Mouse (Mus musculus): ENCODE data around the gene 4930426L09Rik.

4930426L09Rik gene

DNA sequence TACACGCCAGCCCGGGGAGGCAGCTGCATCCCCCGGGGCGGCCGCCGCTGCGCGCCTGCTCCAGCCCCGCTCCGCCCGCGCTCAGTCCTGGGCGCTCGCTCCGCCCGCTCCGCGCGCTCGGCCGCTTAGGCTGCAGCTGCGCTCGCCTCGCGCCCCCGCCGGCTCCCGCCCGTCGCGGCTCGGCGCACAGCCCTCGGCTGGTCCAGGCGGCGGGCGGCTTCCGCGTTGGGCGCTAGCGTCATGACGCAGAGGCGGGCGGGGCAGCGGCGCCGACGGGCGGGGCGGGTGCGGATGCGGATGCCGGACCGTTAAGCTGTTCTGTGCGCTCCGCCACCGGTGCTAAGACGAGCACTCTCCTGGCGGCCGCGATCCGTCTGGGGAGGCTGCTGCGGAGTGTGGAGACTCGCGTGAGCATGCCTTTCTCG, at the start of gene 4930426L09Rik, which contains the start of gene Pip4k2a:
Gene 4930426L09Rik (plus strand): TSS at position 290 of the 425 bp plus-strand sequence.
Gene Pip4k2a (minus strand): TSS at position 73 of the 425 bp plus-strand sequence.
- peak; percentile 93 for DNase-seq (ENCODE audit: low spot score)

DNA sequence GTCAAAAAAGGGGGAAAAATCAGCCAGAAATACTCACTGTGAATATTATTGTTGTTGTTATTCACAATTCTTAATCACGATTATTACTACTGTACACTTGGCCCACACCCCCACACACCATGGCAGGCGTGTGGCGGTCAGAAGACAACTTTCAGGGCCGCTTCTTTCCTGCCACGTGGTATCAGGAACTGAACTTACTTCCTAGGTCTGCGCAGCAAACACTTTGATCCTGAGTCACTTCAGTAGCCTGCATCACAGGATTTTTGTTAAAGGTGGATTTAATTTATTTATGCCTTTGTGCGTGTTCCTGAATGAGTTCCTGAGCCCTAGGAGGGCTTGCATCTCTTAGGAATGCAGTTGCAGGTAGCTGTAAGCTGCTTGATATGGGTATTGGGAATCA, 49.4 kb upstream of the 4930426L09Rik start:
- DNase-seq (ENCODE audit: low spot score) = no peak

DNA sequence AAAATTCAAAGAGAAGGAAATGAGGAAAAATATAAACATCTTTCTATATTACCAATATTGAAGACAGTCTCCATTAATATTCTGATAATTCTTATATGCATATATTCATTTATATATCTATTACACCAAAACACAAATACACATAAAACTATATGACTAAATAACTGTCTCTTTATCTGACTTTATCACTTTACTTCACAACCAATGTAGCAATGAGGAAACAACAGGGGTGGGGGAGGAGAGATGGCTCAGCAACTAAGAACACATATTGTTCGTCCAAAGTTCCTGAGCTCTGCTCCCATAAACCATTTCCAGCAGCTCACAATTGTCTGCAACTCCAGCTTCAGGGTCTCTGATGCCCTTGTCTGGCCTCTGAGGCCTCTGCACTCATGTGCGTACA, 47.4 kb upstream of the 4930426L09Rik start:
- no peak for DNase-seq (ENCODE audit: low spot score)

DNA sequence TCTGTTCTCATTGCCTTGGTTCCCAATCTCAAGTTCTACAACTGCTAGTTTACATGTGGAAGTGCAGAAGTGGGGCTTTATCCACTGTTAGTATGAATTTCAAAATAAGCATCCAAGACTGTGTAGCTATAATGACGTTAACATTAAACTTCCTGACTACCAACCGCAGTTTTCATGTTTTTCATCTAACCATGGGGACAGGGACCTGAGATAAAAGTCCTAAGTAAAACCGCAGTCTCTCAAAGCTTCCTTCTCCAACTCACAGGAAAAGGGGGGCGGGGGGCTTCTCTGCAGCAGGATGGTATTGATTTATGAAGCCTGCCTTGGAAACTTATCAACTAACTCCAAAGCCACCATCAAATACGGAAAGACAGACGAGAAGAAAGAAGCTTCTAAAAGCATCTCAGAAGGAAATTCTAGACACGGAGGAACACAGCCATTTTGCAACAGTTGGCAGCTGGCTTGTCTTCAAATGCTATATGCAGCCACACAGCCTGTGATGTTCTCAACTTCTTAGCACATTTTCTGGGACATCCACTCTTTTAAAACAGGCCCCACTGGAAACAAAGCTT, 46.0 kb upstream of the 4930426L09Rik start:
- DNase-seq (ENCODE audit: low spot score) = no peak

DNA sequence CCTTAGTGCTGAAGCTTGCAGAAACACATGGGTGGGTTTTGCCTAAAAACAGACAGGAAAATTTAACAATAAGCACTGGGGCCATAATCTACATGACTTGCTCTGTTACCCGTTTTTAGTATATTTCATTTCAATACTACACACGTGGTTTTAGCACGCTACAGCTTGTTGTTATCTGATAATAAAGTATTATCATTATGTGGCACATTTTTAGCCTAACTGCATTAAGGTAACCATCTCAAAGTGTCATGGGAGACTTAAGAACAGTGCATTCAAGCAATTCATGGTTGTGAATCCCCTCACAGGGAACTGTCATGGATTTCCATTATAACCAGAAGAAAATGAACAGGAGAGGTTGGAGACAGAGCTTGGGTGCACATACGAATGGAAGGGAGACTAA, 43.7 kb upstream of the 4930426L09Rik start:
- DNase-seq (ENCODE audit: low spot score) = no peak

DNA sequence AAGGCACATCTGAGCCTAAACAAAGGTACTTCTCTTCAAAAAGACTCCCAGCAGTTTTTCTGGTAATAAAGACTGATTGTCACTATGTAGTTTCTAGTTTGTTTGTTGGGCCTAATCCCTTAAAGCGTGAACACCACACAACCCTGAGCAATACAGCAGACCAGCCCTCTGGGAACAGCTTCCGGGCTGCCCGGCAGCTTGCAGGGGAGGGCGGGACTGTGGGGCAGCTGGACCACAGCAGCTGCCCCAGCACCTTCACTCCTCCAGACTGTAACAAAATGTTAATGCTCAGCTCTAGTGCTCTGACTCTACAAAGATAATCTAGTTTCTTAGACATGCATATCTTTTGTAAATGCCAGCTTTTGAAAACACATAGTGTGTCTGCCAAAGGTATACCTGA, 43.1 kb upstream of the 4930426L09Rik start:
- no peak for DNase-seq (ENCODE audit: low spot score)

DNA sequence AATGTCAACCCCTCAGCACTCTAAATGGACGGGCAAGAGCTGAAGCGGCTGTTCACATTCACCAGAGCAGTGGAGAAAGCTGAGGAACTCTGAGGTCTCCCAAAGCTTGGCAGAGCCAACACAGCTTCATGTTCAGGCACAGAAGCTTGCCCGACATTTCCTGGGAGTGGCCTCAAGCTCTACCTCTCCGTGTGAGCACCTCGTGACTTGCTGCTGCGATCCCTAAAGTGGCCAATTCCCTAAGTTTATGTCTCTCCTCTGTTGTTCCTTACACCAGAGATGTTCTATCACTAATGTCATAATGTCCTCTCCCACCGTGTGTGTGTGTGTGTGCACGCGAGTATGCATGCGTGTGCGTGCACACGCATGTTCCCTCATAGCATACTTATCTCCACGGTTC, 42.5 kb upstream of the 4930426L09Rik start:
- DNase-seq (ENCODE audit: low spot score) = no peak

DNA sequence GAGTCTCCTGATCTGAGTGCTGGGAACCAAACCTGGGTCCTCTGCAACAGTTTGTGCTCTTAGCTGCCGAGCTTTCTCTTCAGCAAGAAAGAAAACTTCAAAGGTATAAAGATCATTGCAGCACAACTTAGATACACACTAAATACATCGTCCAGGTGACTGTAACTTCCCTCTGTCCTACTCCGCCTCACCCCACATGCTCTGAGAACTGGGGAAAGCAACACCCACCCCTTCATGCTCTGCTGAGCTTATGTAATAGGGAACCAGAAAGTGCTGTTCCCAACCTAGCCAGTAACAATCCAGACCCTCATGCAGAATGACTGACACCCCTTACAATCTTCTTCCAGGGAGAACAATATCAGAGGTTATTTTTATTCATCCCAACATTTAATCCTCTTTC, 41.7 kb upstream of the 4930426L09Rik start:
- no peak for DNase-seq (ENCODE audit: low spot score)

DNA sequence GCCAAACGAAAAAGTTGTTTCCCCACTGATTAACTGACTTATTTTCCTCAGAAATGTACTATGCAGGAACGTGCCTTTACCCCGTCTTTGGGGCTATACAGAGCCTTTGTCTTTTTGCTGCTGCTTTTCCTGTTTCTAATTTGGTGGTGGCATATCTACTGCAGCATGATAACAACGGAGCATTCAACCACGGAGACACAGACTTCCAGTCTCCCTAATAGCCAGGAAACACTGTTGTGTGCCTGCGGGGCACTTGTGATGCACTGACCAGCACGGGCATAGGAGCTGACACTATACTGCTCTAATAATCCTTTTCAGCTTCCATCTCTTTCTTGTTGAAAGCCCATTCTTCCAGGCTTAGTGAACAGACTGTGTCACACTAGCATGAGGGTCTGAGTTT, 41.2 kb upstream of the 4930426L09Rik start:
- no peak for DNase-seq (ENCODE audit: low spot score)

DNA sequence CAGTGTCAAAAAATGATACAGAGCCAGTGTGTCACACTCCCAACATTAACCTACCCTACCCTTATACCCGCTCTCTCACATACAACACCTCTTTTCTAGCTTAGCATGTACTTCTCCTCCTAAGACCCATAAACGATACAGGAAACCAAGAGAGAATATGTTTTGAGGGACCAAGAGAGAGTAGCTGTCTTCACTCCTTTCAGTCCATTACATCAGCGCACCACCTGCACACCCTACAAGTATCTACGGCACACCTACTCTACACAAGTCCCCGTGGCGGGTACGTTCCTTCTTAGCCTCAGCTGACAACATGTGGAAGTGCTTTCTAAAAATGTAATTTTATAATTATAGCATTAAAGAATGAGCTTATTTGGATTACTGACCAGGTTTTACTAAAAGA, 40.7 kb upstream of the 4930426L09Rik start:
- no peak for DNase-seq (ENCODE audit: low spot score)

DNA sequence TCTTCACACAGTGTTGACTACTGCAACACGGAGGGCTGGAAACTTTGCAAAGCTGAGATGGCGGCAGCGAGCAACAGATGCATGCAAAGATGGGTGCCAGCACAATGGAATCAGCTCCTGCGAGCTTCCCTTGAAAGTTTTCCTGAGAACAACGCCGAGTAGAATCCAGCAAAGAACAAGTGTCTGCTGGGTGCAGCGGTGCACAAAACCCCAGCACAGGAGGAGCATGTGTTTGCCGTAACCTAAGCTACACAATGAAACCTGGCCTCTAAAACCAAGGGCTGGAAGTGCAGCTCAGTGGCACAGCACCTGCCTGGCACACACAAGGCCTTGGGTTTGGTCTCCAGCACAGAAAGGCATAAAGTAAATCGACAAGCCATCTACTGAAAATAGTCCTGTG, 40.1 kb upstream of the 4930426L09Rik start:
- DNase-seq (ENCODE audit: low spot score) = no peak

DNA sequence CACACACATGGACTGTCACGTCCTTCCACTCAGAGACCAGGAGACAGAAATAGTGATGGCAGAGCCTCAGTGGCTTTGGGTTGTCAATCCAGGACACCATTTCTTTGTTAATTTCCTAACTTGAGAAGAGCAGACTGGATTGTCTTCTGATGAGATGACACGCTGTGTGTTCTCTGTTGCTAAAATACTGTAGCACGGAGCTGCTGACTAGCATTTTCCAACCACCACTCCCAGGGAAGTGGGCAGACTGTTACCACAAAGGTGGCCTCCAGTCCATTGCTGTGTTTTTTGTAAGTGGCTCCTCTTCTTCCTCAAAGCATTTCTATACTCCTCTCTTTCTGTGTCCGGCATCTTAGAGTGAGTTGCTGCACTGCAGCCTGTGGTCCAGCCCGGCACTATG, 39.6 kb upstream of the 4930426L09Rik start:
- DNase-seq (ENCODE audit: low spot score) = no peak

DNA sequence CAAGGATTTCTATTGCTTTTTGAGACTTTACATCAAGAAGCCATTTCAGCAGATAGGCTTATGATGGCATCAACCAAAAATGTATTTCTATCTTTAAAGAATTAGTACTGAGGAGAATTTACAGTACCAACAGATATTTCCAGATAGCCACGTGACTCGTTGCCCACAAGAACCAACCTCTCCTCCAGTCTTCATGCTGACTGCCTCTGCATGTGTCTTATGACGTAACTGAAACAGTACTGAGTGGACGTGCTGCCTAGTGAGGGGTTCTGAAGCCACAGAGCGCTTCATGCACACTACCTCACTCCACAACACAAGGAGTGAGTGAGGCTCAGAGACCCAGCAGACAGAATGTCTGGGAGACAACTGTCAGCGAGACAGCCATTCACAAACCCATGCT, 39.1 kb upstream of the 4930426L09Rik start:
- DNase-seq (ENCODE audit: low spot score) = no peak

DNA sequence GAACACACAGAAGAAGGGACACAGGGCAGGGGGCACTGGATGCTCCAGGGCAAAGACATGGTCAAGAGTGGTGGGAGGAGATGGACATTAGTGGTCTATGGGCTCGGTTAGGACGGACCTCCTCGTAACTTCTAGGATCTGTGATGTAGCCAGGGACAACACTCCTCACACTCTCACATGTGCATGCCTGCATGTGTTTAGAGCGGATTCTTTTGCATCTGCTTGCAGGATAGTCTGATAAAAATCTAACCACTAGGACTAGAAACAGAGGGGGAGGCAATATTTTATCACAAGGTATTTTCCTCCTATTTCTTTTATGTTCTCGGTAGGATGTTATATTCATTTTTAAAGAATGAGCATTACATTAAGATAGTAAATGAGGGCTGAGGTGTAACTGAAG, 38.6 kb upstream of the 4930426L09Rik start:
- DNase-seq (ENCODE audit: low spot score) = no peak

DNA sequence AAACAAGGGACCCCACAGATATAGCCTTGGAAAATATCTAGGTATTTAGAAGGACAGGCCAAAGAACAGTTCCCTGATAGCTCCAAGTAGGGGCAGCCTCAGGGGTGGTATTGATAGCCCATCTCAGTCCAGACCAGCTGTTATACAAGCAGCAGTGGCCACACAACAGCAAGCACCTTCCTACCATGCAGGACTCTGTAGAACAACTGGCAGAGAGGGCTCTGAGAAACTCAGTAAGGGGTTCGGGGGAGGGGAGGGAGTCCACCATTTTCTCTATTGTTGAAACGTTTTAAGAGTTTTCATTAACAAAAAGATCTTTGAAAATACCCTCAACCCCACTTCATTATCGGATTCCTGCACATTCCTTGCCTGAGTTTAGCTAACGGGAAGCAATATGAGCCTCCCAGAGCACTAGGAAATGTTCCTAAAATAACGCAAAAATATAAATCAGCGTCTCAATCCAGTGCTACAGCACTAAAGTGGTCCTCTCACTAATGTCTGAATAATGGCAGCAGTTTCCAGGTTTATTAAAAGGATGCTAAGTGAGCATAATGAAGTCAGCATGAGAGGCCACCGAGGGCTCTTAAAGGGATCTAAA, 37.7 kb upstream of the 4930426L09Rik start:
- no peak for DNase-seq (ENCODE audit: low spot score)

DNA sequence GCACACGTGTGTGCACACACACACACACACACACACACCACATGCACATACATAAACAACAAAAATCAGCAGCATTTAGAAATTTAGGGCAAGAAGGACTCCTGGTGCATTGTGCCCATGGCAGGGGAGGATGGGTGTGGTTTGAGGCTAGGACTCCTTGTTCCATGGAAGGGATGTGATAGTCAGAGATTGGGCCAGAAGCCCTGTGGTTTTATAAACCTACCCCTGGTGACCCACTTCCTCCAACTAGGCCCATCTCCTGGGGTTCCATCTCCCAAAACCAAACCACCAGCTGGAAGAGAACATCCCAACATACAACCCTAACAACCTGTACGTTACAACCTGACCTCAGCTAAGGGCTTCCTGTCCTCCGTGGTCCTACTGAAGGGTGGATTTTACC, 35.6 kb upstream of the 4930426L09Rik start:
- DNase-seq (ENCODE audit: low spot score) = no peak

DNA sequence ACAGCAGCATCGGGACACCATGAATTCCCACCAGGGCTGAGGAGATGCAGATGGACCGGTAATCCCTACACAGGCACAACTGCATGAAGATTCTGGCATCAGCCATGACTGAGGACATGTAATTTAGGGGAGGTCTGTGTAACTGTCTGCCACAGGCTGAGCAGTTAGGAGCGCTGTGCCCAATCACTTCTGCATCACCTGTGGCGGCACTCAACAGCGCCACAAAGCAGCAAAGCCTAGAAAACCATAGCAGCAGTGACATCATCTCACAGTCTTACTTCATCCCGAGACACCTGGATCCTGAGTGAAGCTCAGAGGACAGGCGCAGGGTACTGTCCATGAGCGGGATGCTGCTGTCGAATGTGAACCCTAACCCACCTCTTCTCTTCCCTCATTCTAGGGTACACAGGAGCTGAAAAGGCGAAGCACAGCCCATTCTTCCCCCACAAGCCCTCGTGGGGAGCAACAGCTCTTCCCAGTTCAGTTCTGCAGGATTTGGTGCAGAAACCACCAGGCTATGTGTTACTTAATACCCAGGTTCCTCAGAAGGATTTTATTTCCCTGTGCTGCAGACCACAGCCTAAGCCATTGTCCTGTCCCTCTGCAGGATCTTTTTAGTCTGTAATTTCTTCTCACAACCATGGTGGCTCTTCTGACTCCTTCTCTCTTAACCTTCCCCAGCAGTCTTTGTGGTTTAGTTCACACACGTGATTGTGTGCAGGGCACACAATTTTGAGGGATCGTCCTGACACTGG, 34.7 kb upstream of the 4930426L09Rik start:
- DNase-seq (ENCODE audit: low spot score) = no peak

DNA sequence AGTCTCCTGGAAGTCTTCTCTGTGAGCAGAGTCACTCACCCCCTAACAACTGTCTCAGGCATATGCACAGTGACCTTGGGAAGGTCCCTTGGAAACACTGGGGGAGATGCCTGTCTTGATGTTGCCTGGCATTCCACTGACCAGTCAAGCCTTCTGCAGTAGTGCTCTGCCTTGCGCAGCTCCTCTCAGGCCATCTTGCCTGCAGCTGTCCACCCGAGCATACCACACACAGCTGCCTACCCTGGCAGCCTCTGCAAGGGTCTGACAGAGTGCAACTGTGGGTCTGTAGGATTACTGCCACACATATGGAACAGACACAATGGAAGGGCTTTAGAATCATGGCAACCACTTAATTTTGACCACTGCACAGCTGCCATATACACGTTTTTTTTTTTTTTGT, 33.0 kb upstream of the 4930426L09Rik start:
- DNase-seq (ENCODE audit: low spot score) = no peak

DNA sequence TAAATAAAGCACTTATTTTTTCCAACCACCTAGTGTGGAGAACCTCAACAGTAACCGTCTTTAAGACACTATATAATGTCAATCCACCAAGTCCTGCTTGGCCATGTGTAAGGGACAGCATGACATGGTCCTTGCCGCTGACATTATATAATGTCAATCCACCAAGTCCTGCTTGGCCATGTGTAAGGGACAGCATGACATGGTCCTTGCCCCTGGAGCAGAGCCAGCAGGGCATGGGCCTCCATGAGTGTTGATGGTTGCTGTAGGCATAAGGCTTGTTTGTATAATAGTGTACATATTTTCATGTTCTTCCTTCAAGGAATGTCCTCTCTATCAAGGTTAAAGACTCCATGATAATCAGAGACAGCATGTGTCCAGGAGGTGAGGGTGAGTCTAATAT, 32.2 kb upstream of the 4930426L09Rik start:
- no peak for DNase-seq (ENCODE audit: low spot score)

DNA sequence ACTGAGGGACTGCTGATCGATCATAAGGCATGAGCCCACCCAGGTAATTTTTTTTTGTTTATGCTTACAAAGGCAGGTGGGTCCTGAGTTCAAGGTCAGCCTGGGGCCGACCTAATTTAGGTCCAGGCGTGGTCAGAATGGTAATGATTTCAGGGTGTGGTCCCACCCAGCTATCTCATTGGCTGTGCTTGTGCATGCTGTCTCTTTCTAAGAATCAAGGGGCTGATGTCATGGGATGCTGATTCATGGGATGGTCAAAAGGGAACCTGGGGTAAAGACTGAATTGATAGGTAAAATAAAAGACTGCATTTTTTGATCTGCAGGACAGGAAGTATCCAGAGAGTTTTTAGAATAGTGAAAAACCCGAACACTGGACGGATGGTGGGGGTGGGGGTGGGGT, 31.6 kb upstream of the 4930426L09Rik start:
- no peak for DNase-seq (ENCODE audit: low spot score)

DNA sequence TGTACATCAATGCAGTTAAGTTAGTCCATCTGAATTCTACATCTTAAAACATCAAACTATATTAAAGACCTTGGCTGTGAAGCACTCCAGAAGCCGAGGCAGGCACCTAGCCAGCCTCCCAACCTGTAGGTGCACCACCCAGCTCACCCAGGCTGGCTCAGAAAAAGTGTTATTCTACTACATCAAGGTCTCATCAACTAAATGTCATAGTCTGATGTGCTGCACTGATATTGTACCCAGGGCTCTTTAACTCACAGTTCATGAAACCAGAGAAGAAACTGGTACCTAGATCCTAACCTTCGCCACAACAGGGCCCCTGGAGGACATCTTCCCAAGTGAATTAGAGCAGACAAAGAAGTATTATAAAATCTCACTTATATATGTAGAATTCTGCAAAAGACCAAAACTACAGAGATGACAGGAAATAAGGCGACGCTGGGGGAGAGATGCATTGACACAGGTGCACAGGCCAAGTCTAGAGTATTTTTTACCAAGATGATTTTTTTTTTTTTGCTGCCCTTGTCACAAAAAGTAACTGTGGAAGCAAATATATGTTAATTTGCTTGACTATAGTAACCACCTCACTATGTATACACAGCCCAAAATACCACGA, 30.6 kb upstream of the 4930426L09Rik start:
- no peak for DNase-seq (ENCODE audit: low spot score)

DNA sequence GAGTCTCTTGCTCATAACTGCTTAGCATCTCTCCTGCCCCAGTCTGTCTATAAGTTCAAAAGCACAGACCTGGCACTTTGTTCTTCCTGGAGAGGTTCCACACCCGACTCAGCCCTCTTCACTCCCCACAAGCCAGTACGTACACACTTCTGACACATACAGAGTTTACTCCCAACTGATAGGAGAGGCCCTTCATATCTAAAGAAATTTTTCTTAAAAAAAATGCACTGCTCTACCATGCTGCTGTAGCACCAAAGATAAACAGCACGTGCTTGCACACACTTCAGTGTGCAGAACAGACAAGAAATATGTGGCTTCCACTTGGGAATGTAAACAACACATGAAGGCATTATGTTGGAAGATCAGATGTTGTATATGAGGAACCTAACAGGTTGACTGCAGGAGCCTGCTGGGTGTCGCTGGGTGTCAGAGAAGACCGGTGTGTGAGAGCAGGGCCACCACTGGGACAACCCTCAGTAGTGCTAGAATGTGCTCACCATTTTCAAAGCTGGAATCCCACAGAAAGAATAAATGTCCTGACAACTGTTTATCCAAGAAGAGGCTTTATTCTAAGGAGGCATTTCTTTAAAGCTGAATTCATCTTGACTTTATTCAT, 29.0 kb upstream of the 4930426L09Rik start:
- DNase-seq (ENCODE audit: low spot score) = no peak

DNA sequence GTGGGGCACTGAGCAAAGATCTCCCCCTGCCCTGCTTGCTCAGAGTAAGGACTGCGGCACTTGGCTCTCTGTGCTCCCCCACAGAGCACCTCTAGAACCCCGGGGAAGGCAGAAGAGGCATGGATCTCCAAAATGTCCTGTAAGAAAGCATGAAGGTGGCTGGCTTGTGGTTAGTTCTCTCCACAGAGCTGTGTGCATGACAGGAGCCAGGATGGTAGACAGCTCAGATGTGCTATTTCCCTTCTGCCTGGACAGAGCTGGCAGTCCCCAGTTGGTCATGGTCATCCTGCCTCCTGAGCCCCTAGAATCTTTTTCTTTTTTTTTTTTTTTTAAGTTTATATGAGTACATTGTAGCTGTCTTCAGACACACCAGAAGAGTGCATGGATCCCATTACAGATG, 27.7 kb upstream of the 4930426L09Rik start:
- no peak for DNase-seq (ENCODE audit: low spot score)

All from embryo, embryonic 10 days (tissue).